Mouse (Mus musculus) neural tube, embryonic 11.5 days (tissue): Measurements from ENCODE around the gene Prkce. TPM values are rescaled to one million over a fixed set of nuclear protein-coding genes. Genes with fewer than 3 reads are reported as not detected.

Experiments used
- ATAC-seq: fragments of 200-750 bp; cut with Nextera tagmentation; 2 replicates; pipeline ENCODE4 v1.8.0; 2017; ENCODE audit warnings: moderate number of reproducible peaks, mild to moderate bottlenecking, moderate TSS enrichment, moderate library complexity; ENCODE audit not compliant: insufficient read depth, low FRiP score, low TSS enrichment
- DNase-seq: peaks from one replicate; pipeline ENCODE4 v3.0.0-alpha.2; 2015; ENCODE audit warnings: low spot score
- H3K27ac ChIP-seq: fragments of 300-500 bp; sonication (generic); 2 replicates; pipeline ENCODE4 v1.5.1; 2014; ENCODE audit warnings: low read depth, mild to moderate bottlenecking, low read length
- H3K27me3 ChIP-seq: fragments of 300-500 bp; sonication (generic); 2 replicates; pipeline ENCODE4 v1.6.1; 2014; ENCODE audit warnings: mild to moderate bottlenecking, low read length, mixed read lengths; ENCODE audit not compliant: control insufficient read depth, insufficient read depth
- H3K36me3 ChIP-seq: fragments of 300-500 bp; sonication (generic); 2 replicates; pipeline ENCODE4 v1.6.1; 2014; ENCODE audit warnings: mild to moderate bottlenecking, low read length, moderate library complexity, mixed read lengths; ENCODE audit not compliant: control insufficient read depth, insufficient read depth
- H3K4me1 ChIP-seq: fragments of 300-500 bp; sonication (generic); 2 replicates; pipeline ENCODE4 v1.6.1; 2014; ENCODE audit warnings: low read length, mixed read lengths; ENCODE audit not compliant: control insufficient read depth, insufficient read depth
- H3K4me2 ChIP-seq: fragments of 300-500 bp; sonication (generic); 2 replicates; pipeline ENCODE4 v1.6.1; 2014; ENCODE audit warnings: low read depth, mild to moderate bottlenecking, moderate library complexity
- H3K4me3 ChIP-seq: fragments of 300-500 bp; sonication (generic); 2 replicates; pipeline ENCODE4 v1.5.1; 2014; ENCODE audit warnings: low read depth, low read length
- H3K9ac ChIP-seq: fragments of 300-500 bp; sonication (generic); 2 replicates; pipeline ENCODE4 v1.6.1; 2014; ENCODE audit warnings: mild to moderate bottlenecking, low read length
- H3K9me3 ChIP-seq: fragments of 300-500 bp; sonication (generic); 2 replicates; pipeline ENCODE4 v1.6.1; 2016; ENCODE audit warnings: low read length; ENCODE audit not compliant: control insufficient read depth
- WGBS: fragments of 180-500 bp; shearing (Covaris S2); extraction: QIAGEN DNeasy Blood & Tissue Kit; methylation state at CpG from one replicate; pipeline ENCODE4 v1.1.7; 2014; 5-methylcytosine and 5-hydroxymethylcytosine counted together
- polyA plus RNA-seq: library from polyadenylated mRNA; unstranded; fragments of >200 nt; fragmentation: Nextera tagmentation; extraction: Ambion mirVana; gene quantifications from 2 replicates; pipeline ENCODE4 v1.2.1, GENCODE M21; 2014

The Prkce gene
- polyA plus RNA-seq, 1 experiment from 2014 or later = 13.3 TPM

GRCm38 (mm10) chr17:86376389-86376788 lies 208.8 kb downstream of the Prkce start:
- ATAC-seq (no peak), DNase-seq (no peak)
- no peak overlapping the region for H3K9ac ChIP-seq
- no peak overlapping the region for H3K4me2 ChIP-seq
- H3K27me3 ChIP-seq = no peaks in the 10 kb centered on the region
- H3K9me3 ChIP-seq = no peaks in the 10 kb centered on the region
- no peaks in the 10 kb centered on the region for H3K36me3 ChIP-seq
- no peak overlapping the region for H3K4me3 ChIP-seq
- H3K4me1 ChIP-seq = peaks cover 8% of the 10 kb centered on the region; the same call in 1 of the 2 replicates
- 83% methylated on average over 6 of the region's 6 CpGs for WGBS
- H3K27ac ChIP-seq = no peak overlapping the region

DNA sequence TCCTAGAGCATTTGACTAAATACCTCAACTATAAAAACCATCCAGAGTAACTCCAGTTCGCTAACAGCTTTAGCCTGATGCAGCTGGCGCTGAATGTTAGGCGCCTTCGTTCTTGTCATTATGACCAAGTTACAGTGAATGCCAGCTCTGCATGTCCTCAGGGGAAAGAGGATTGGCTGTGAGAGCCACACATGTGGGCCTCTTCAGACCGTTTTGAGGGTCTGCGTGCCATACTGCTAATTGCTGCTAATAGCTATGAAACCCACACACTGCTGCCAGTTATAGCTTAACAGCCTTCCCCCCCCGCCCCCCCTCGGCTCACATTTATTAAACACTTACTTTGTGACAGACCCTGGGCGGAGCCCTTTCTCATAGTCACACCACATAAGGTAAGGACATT lies 210.3 kb downstream of the Prkce start:
- Histone ChIP-seq H3K36me3 (no peaks in the 10 kb centered on the region), H3K9ac (no peak overlapping the region), H3K27me3 (no peaks in the 10 kb centered on the region), H3K4me2 (no peak overlapping the region), H3K27ac (no peak overlapping the region), H3K4me3 (no peak overlapping the region), H3K9me3 (no peaks in the 10 kb centered on the region), H3K4me1 (0 out of 2 replicates have a peak, but pooled peaks cover 4% of the 10 kb centered on the region)
- WGBS = 83% methylated on average over 9 of the region's 9 CpGs
- ATAC-seq (no peak), DNase-seq (no peak)

- WGBS = 83% methylated on average over 11 of the region's 11 CpGs
- Histone ChIP-seq H3K27me3 (no peaks in the 10 kb centered on the region), H3K4me2 (no peak overlapping the region), H3K27ac (no peak overlapping the region), H3K36me3 (no peaks in the 10 kb centered on the region), H3K4me3 (no peak overlapping the region), H3K9me3 (no peaks in the 10 kb centered on the region), H3K4me1 (0 out of 2 replicates have a peak, but pooled peaks cover 4% of the 10 kb centered on the region), H3K9ac (no peak overlapping the region)
- ATAC-seq = no peak
- DNase-seq = no peak
Observed at GRCm38 (mm10) chr17:86378611-86379010, 211.0 kb downstream of the Prkce start.

DNA sequence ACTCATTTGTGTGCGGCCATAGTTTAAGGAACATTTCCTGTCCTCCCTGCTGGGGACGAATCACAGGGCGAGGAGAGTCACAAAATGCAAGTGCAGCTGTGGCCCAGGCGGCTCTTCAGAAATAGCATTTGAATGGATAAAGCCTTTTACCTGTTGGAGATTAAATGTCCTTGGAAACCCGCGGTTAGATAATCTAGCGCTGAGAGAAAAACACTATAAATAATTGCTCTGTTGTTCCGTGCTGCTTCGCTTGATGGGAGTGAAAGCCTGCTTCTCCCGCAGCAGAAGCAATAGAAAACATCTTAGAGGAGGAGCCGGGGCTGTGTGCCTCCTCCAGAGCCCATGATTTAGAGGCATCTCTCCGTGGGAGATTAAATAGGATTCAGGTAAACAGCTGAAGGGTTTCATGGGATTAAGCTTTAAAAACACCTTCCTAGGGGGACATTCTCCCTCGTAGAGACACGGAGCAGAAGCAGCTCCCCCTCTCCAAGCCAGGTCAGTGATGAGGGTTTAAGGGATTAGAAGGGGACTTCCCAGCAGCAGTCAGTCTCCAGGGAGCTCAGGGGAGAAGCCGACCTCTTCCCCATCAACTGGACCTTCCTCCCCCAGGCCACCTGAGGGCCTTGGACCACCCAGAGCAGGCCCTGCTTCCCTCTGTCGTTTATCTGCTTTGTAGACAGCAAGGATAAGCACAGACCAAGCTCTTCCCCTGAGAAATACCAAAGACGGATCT lies 212.0 kb downstream of the Prkce start:
- Histone ChIP-seq H3K27ac (no peak overlapping the region), H3K9me3 (no peaks in the 10 kb centered on the region), H3K36me3 (no peaks in the 10 kb centered on the region), H3K4me1 (0 out of 2 replicates have a peak, but pooled peaks cover 4% of the 10 kb centered on the region), H3K4me3 (no peak overlapping the region), H3K4me2 (no peak overlapping the region), H3K9ac (no peak overlapping the region), H3K27me3 (no peaks in the 10 kb centered on the region)
- ATAC-seq (no peak), DNase-seq (no peak)
- 15% methylated on average over 17 of the region's 17 CpGs for WGBS

DNA sequence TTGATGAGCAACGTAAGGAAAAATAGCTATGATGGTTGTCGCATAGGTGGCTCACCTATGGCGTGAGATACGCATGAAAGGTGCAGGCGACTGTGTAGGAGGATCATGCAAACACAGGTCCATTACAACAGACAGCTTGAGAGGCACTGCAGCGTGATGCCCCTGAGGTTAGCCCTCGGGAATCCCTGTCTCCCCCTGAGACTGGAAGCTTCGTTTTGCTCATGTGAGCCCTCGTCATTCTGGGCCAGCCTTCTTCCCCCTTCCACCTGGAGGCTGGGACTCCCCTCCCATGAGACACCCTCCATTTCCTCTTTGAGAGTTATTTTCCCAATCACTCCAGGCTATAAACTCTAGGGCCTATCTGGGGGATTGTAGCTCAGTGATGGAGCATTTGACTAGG lies 213.9 kb downstream of the Prkce start:
- no peak overlapping the region for H3K4me3 ChIP-seq
- ATAC-seq (no peak), DNase-seq (no peak)
- no peaks in the 10 kb centered on the region for H3K36me3 ChIP-seq
- H3K9ac ChIP-seq = no peak overlapping the region
- WGBS = 88% methylated on average over 9 of the region's 9 CpGs
- 0 out of 2 replicates have a peak, but pooled peaks cover 4% of the 10 kb centered on the region for H3K4me1 ChIP-seq
- H3K27me3 ChIP-seq = no peaks in the 10 kb centered on the region
- no peak overlapping the region for H3K27ac ChIP-seq
- H3K4me2 ChIP-seq = no peak overlapping the region
- H3K9me3 ChIP-seq = no peaks in the 10 kb centered on the region

- H3K27ac ChIP-seq = no peak overlapping the region
- ATAC-seq = no peak
- no peaks in the 10 kb centered on the region for H3K9me3 ChIP-seq
- no peak overlapping the region for H3K4me3 ChIP-seq
- WGBS = 29% methylated on average over 2 of the region's 2 CpGs
- 0 out of 2 replicates have a peak, but pooled peaks cover 4% of the 10 kb centered on the region for H3K4me1 ChIP-seq
- no peak overlapping the region for H3K9ac ChIP-seq
- DNase-seq = no peak
- no peak overlapping the region for H3K4me2 ChIP-seq
- H3K27me3 ChIP-seq = no peaks in the 10 kb centered on the region
- H3K36me3 ChIP-seq = no peaks in the 10 kb centered on the region
Observed at GRCm38 (mm10) chr17:86382885-86383284, 215.3 kb downstream of the Prkce start.

- Histone ChIP-seq H3K9me3 (no peaks in the 10 kb centered on the region), H3K27ac (no peak overlapping the region), H3K27me3 (no peaks in the 10 kb centered on the region), H3K4me3 (no peak overlapping the region), H3K4me2 (no peak overlapping the region), H3K9ac (no peak overlapping the region), H3K4me1 (0 out of 2 replicates have a peak, but pooled peaks cover 4% of the 10 kb centered on the region), H3K36me3 (no peaks in the 10 kb centered on the region)
- ATAC-seq (no peak), DNase-seq (no peak)
- 81% methylated on average over 18 of the region's 18 CpGs for WGBS
Observed at GRCm38 (mm10) chr17:86383699-86384572, 216.4 kb downstream of the Prkce start.

DNA sequence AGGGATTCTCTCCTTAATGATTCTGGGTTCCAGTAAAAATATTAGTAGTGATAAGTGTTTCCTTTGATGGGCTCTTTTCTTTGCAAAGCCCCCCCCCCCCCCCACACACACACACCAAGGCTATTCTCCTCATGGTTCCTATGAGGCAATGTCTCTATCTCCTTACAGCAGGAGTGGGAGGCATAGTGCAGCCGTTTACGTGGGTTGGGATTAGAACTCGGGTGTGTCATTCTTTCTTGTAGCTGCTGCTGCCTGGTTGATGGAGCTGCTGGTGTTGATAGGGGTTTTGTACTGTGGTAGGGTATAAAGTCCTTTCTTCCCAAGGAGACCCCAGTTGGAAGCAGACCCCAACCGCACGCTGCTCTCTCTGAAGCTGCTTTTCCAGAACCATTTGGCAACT lies 224.9 kb downstream of the Prkce start:
- no peaks in the 10 kb centered on the region for H3K27me3 ChIP-seq
- H3K4me1 ChIP-seq = no peaks in the 10 kb centered on the region
- no peak overlapping the region for H3K4me2 ChIP-seq
- no peak for ATAC-seq
- no peaks in the 10 kb centered on the region for H3K9me3 ChIP-seq
- no peaks in the 10 kb centered on the region for H3K36me3 ChIP-seq
- no peak overlapping the region for H3K9ac ChIP-seq
- 89% methylated on average over 5 of the region's 5 CpGs for WGBS
- DNase-seq = no peak
- H3K27ac ChIP-seq = no peak overlapping the region
- no peak overlapping the region for H3K4me3 ChIP-seq
